Mouse (Mus musculus) midbrain, embryonic 16.5 days (tissue): Measurements from ENCODE around the gene Maml1. TPM values are rescaled to one million over a fixed set of nuclear protein-coding genes. Genes with fewer than 3 reads are reported as not detected.

Experiments
- ATAC-seq: fragments of 200-750 bp; cut with Nextera tagmentation; 2 replicates; pipeline ENCODE4 v1.8.0; 2017; ENCODE audit warnings: moderate TSS enrichment
- H3K27ac ChIP-seq: fragments of 300-500 bp; sonication (generic); 2 replicates; pipeline ENCODE4 v1.5.1; 2014; ENCODE audit warnings: mild to moderate bottlenecking, low read length, mixed read lengths
- H3K27me3 ChIP-seq: fragments of 300-500 bp; sonication (generic); 2 replicates; pipeline ENCODE4 v1.6.1; 2014; ENCODE audit warnings: low read depth, low read length, mixed read lengths; ENCODE audit not compliant: control insufficient read depth, insufficient read depth
- H3K36me3 ChIP-seq: fragments of 300-500 bp; sonication (generic); 2 replicates; pipeline ENCODE4 v1.6.1; 2014; ENCODE audit warnings: mild to moderate bottlenecking, low read length, moderate library complexity, mixed read lengths; ENCODE audit not compliant: control insufficient read depth, insufficient read depth
- H3K4me1 ChIP-seq: fragments of 300-500 bp; sonication (generic); 2 replicates; pipeline ENCODE4 v1.6.1; 2014; ENCODE audit warnings: mild to moderate bottlenecking, low read length, mixed read lengths; ENCODE audit not compliant: control insufficient read depth, insufficient read depth
- H3K4me2 ChIP-seq: fragments of 300-500 bp; sonication (generic); 2 replicates; pipeline ENCODE4 v1.6.1; 2014; ENCODE audit warnings: mild to moderate bottlenecking, low read length, mixed read lengths
- H3K4me3 ChIP-seq: fragments of 300-500 bp; sonication (generic); 2 replicates; pipeline ENCODE4 v1.5.1; 2014; ENCODE audit warnings: low read depth, mild to moderate bottlenecking, low read length, moderate library complexity, mixed read lengths
- H3K9ac ChIP-seq: fragments of 300-500 bp; sonication (generic); 2 replicates; pipeline ENCODE4 v1.6.1; 2014; ENCODE audit warnings: low read depth, low read length, mixed read lengths
- H3K9me3 ChIP-seq: fragments of 300-500 bp; sonication (generic); replicated peaks from 2 replicates; pipeline ENCODE4 v1.6.1; 2014; ENCODE audit warnings: mild to moderate bottlenecking, low read length, mixed read lengths; ENCODE audit not compliant: control insufficient read depth, poor library complexity, severe bottlenecking
- WGBS: fragments of 180-500 bp; shearing (Covaris S2); extraction: QIAGEN DNeasy Blood & Tissue Kit; methylation state at CpG from one replicate; pipeline ENCODE4 v1.1.7; 2014; 5-methylcytosine and 5-hydroxymethylcytosine counted together
- polyA plus RNA-seq: library from polyadenylated mRNA; unstranded; fragments of >200 nt; fragmentation: Nextera tagmentation; extraction: Ambion mirVana; gene quantifications from 2 replicates; pipeline ENCODE4 v1.2.1, GENCODE M21; 2015

Maml1 gene
- polyA plus RNA-seq, 1 experiment from 2014 or later, result 2.0 TPM

DNA sequence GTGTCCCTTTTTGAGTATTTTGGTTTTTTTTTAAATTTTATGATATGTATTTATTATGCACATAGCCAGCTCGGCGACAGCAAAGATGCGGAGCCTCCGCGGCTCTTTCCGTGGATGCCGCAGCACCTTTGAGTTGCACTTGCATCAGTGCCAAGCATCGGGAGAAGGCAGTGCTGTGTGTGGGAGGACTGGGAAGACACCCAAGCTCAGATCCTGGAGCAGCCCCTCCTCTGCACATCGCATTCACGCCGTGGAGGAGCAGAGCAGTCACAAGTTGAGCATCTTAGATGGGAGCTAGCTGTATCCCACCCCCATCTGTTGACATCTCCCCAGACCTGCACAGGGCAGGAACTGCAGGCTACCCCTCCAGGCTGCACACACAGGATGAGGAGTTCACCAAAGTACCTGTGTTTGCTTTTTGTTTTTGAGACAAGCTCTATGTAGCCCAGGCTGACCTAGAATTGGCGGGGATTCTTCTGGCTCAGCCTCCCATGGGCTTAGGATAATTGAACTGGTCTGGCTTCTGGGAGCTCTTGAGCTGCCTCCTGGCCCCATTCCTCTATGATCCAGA, 38.0 kb downstream of the Maml1 start:
- no peak overlapping the region for H3K4me3 ChIP-seq
- no peaks in the 10 kb centered on the region for H3K27me3 ChIP-seq
- WGBS, result 79% methylated on average over 12 of the region's 12 CpGs
- H3K4me1 ChIP-seq, result no peaks in the 10 kb centered on the region
- H3K36me3 ChIP-seq, result peaks cover 17% of the 10 kb centered on the region; the same call in 1 of the 2 replicates
- ATAC-seq, result no peak
- H3K4me2 ChIP-seq, result no peak overlapping the region
- no peak overlapping the region for H3K27ac ChIP-seq
- H3K9ac ChIP-seq, result no peak overlapping the region
- no peaks in the 10 kb centered on the region for H3K9me3 ChIP-seq

DNA sequence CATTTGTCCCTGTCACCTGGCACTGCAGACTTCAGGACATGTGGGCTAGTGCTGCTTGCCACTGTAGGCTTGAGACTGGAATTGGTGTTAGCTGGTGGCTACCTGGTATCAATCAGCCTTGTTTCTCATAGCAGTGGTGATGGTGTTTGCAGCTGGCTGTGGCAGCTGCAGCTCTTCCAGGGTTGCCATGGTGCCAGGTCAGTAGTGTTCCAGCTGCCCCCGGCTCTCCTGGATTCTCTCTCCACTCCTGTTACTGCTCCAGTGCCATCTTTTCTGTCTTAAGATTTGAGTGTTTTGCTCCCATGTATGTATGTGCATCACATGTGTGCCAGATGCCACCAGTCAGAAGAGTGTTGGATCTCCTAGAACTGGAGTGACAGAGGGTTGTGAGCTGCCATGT, 38.7 kb downstream of the Maml1 start:
- Histone ChIP-seq H3K27me3 (no peaks in the 10 kb centered on the region), H3K36me3 (peaks cover 15% of the 10 kb centered on the region; the same call in 1 of the 2 replicates), H3K27ac (no peak overlapping the region), H3K4me3 (no peak overlapping the region), H3K4me2 (no peak overlapping the region), H3K9me3 (no peaks in the 10 kb centered on the region), H3K4me1 (no peaks in the 10 kb centered on the region), H3K9ac (no peak overlapping the region)
- 75% methylated on average over 1 of the region's 1 CpGs for WGBS
- ATAC-seq, result no peak

DNA sequence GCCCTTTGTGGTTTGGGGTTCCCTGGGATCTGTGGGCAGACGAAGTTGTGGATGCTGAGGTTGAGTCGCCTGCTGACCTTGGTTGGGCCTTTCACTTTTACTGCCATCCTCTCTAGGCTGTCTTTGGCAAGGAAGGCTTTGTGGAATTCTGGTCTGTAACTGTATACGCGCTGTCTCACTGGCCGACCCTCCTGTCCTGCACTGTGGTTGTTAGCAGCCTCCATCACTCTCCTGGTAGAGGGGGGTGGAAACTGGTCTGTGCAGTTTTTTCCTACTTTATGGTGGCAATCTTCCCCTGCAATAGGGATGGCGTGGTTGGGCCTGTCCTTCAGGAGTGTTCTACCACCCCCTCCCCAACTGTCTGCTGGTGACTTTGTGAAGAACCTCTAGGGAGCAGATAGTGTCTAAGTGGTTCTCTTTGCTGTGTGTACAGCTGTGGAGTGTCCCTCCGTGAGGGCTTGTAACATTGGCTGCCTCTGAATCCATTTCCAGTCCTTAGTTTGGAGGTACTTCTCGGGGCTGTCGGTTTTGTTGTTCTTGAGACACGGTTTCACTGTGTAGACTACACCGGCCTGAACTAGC, 39.3 kb downstream of the Maml1 start:
- 85% methylated on average over 11 of the region's 11 CpGs for WGBS
- Histone ChIP-seq H3K4me1 (no peaks in the 10 kb centered on the region), H3K9me3 (no peaks in the 10 kb centered on the region), H3K27ac (no peak overlapping the region), H3K27me3 (no peaks in the 10 kb centered on the region), H3K36me3 (peaks cover 11% of the 10 kb centered on the region; the same call in 1 of the 2 replicates), H3K4me2 (no peak overlapping the region), H3K4me3 (no peak overlapping the region), H3K9ac (no peak overlapping the region)
- ATAC-seq, result no peak

DNA sequence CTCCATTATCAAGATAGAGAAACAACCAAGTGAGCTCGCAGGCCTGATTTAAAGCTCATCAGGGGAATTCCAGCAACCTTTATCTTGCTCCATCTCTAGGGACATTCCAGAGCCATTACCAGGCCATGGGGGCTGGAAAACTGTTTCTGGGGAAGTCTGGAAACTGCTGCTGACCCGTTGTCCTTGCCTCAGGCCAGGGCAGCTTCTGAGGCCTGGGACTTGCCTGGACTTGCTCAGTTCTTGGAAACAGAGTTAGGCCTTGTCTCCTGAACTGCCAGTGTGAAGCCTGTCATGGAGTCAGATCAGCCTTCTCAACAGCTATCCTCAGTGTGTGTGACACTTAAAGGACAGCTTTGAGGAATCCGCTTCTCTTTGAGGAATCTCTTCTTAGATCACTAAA, 39.9 kb downstream of the Maml1 start:
- Histone ChIP-seq H3K4me1 (no peaks in the 10 kb centered on the region), H3K4me2 (no peak overlapping the region), H3K36me3 (peaks cover 7% of the 10 kb centered on the region; the same call in 1 of the 2 replicates), H3K9ac (no peak overlapping the region), H3K9me3 (no peaks in the 10 kb centered on the region), H3K27ac (no peak overlapping the region), H3K4me3 (no peak overlapping the region), H3K27me3 (no peaks in the 10 kb centered on the region)
- no peak for ATAC-seq
- WGBS, result 72% methylated on average over 3 of the region's 3 CpGs

DNA sequence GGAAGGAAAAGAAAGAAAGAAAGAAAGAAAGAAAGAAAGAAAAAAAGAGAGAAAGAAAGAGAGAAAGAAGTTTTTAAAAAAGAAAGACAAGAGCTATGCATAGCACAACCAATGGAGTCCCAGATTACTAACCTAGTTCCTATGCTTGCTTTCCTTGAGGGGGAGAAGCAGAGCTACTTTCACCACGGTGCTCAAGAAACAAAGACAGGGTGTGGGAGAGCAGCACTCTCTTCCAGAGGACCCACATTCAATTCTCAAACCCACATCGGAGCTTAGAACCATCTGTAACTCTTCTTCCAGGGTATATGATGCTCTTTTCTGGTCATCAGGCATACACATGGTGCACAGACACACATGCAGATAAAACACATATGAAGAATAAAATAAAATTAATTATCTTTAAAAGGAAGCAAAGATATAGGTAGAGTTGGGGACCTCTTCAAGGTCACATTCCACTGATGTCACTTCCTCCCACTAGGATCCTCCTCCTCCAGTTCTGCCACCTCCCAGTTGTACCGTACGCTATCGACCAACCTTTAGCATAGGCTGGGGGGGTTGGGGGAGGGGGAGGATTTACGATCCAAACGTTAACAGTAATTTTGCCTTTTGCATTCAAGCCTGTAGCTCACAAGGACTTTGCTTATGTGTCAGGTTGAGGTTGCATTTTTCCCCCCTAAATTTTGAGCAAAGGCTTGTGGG, 43.5 kb downstream of the Maml1 start:
- Histone ChIP-seq H3K4me2 (no peak overlapping the region), H3K4me3 (no peak overlapping the region), H3K27me3 (no peaks in the 10 kb centered on the region), H3K27ac (no peak overlapping the region), H3K36me3 (no peaks in the 10 kb centered on the region), H3K9me3 (no peaks in the 10 kb centered on the region), H3K4me1 (no peaks in the 10 kb centered on the region), H3K9ac (no peak overlapping the region)
- no peak for ATAC-seq
- WGBS, result 86% methylated on average over 7 of the region's 7 CpGs

DNA sequence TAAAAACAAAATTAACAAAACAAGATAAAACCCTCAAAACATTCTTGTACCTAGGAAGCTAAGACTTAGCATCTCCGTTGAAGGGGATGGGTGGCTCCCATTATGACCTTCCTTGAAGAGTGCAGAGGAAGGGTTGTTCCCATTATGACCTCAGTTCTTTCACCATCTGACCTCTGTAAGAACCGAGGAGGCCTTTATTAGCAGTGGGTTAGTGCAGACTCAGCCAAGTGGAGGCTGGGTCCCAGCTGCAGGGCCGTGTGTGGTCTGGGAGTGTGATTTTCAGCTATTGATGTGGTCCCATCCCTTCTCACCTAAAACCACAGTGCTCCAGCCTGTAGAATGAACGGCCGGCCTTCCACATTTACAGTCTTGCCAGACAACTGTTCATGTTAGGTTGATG, 46.8 kb downstream of the Maml1 start:
- 77% methylated on average over 5 of the region's 5 CpGs for WGBS

DNA sequence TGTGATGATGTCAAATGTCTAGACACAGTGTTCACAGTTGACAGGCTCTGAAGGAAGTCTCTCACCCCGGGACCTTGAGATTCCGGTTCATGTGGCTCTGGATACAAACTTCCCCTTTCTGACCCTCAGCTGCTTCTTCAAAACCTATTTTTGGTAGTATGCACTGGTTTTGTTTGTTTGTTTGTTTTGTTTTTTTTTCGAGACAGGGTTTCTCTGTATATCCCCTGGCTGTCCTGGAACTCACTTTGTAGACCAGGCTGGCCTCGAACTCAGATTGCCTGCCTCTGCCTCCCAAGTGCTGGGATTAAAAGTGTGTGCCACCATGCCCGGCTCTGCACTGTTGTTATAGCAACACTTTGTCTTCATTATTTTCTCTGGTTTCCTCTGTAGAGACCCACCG, 48.2 kb downstream of the Maml1 start:
- no peak overlapping the region for H3K4me2 ChIP-seq
- no peak for ATAC-seq
- H3K4me1 ChIP-seq, result no peaks in the 10 kb centered on the region
- H3K9me3 ChIP-seq, result no peaks in the 10 kb centered on the region
- WGBS, result 79% methylated on average over 6 of the region's 6 CpGs
- no peaks in the 10 kb centered on the region; the same call in 1 of the 2 replicates for H3K27me3 ChIP-seq
- no peak overlapping the region for H3K4me3 ChIP-seq
- H3K36me3 ChIP-seq, result no peaks in the 10 kb centered on the region
- H3K9ac ChIP-seq, result no peak overlapping the region
- H3K27ac ChIP-seq, result no peak overlapping the region

More for the DNA sequence above, 46.8 kb downstream of the Maml1 start:
- no peak overlapping the region for H3K4me3 ChIP-seq
- no peak overlapping the region for H3K9ac ChIP-seq
- no peak overlapping the region for H3K4me2 ChIP-seq
- H3K27ac ChIP-seq, result no peak overlapping the region
- H3K27me3 ChIP-seq, result no peaks in the 10 kb centered on the region
- no peaks in the 10 kb centered on the region for H3K36me3 ChIP-seq
- no peaks in the 10 kb centered on the region for H3K4me1 ChIP-seq
- H3K9me3 ChIP-seq, result no peaks in the 10 kb centered on the region
- ATAC-seq, result no peak

DNA sequence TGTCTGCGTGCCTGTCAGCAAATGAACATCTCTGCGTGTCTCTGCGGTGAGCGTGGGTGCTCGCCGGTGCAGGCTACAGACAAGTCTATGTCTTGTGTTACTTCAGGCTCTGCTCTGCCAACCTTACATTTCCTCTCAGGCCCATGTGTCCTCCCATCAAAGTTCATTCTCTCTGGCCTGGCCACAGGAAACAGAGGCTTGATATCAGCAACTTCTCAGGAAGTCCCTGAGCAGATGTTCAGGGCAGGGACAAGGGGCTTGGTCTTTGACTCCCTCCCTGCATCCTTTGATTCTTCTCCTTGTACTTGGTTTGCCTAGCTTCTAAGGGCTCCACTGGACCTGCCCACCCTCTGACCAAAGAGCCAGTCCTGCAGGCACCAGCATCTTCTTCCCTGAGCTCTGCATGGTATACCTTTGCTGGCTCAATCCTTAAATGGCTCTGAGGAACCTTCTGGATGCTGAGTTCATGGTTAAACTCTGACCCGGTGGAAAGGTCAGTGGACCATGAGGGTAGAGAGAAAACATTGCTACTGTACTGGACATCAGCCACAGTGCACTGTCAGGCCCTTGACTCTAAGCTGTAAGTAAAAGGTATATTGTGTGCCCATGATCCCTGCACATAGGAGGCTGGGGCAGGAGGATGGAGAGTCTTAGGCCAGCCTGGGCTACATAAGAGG, 51.7 kb downstream of the Maml1 start:
- no peak overlapping the region for H3K27ac ChIP-seq
- WGBS, result 98% methylated on average over 7 of the region's 7 CpGs
- no peaks in the 10 kb centered on the region for H3K36me3 ChIP-seq
- no peak overlapping the region for H3K4me2 ChIP-seq
- peaks cover 9% of the 10 kb centered on the region; the same call in 1 of the 2 replicates for H3K4me1 ChIP-seq
- no peak overlapping the region for H3K9ac ChIP-seq
- H3K27me3 ChIP-seq, result peaks cover 11% of the 10 kb centered on the region
- no peak for ATAC-seq
- H3K4me3 ChIP-seq, result no peak overlapping the region
- no peaks in the 10 kb centered on the region for H3K9me3 ChIP-seq
